Mouse (Mus musculus) spleen, adult 2 months (tissue): Measurements from ENCODE around the gene Gng7.

Experiments used
- CTCF ChIP-seq: fragments of 200-500 bp; IDR thresholded peaks from 2 replicates; pipeline ENCODE4 v1.5.1; 2011; ENCODE audit warnings: mild to moderate bottlenecking, inconsistent platforms; ENCODE audit not compliant: insufficient read depth, insufficient read length, insufficient replicate concordance; ENCODE audit errors: extremely low read depth
- POLR2A ChIP-seq: fragments of 200-500 bp; IDR thresholded peaks from 2 replicates; pipeline ENCODE4 v1.6.1; 2011; ENCODE audit warnings: low read depth, low read length, inconsistent platforms

- TF ChIP-seq CTCF (no peak), POLR2A (no peak)
Observed at GRCm38 (mm10) chr10:81052577-81052976, 37.8 kb upstream of the Gng7 start.
